ENCODE assay signal across 9 mouse cellular contexts in the genomic region with DNA sequence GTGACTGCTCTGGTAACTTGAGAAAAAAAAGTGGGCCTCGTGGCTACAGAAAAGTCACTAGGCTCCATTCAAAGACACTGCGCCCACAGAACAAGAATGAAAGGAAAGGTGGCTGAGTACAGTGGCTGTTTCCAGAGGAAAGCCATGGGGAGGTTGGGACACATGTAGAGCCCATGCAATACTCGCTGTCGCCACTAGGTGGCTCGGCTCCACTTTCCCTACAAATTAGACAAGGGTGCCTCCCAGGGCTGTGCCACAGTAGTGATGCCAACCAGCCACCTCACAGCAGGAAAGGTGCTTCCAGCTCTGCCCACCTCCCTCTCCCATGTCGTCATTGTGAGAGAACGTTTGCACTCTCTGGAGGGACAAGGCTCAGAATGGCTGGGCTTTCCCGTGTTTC.
A peak's percentile ranks its signal among the peaks of the same experiment; 100 is the strongest.
DNase-seq lines count a peak whose midpoint lies in the region; ATAC-seq and TF ChIP-seq lines count a peak whose summit lies in the region.
"Had no signal": no experiment of that assay in that cellular context is flagged by ENCODE, and none has a peak within 500 bp of the region (broad histone marks: within the 10 kb centered on the region; RNA-seq: fewer than 3 reads in every experiment).

No protein-coding gene starts in this region.

- no peaks in the 10 kb centered on the region for H3K36me3 ChIP-seq in hindbrain, embryonic 11.5 days (ENCODE audit: control insufficient read depth, insufficient read depth, low read length)
- no peaks in the 10 kb centered on the region for H3K36me3 ChIP-seq in hindbrain, embryonic 10.5 days
- H3K36me3 ChIP-seq in thymus, adult 2 months (ENCODE audit: control insufficient read depth, insufficient read depth, low read length) = no peaks in the 10 kb centered on the region
- H3K36me3 ChIP-seq: embryonic facial prominence, embryonic 12.5 days had no signal

- ATAC-seq in hindbrain, embryonic 11.5 days (ENCODE audit: low FRiP score) = 0 out of 2 replicates have a peak, but pooled peaks have one; percentile 43
- ATAC-seq in activated CD4-positive, CD25-positive, alpha-beta regulatory T cell, adult 4 months = no peak

- H3K27ac ChIP-seq in hindbrain, embryonic 11.5 days (ENCODE audit: low read depth, low read length) = no peak overlapping the region
- H3K27ac ChIP-seq in hindbrain, embryonic 10.5 days = no peak overlapping the region
- H3K27ac ChIP-seq in thymus, adult 2 months (ENCODE audit: control insufficient read depth, insufficient read depth, low read length) = no peak overlapping the region
- H3K27ac ChIP-seq: embryonic facial prominence, embryonic 12.5 days had no signal

- H3K9ac ChIP-seq in hindbrain, embryonic 11.5 days (ENCODE audit: low read depth, low read length) = no peak overlapping the region
- H3K9ac ChIP-seq: embryonic facial prominence, embryonic 12.5 days had no signal

- 0 out of 2 replicates have a peak, but pooled peaks have one; percentile 63 for TF ChIP-seq CTCF in thymus, adult 2 months (IDR thresholded peaks at IDR 0.05; ENCODE audit: borderline replicate concordance, control insufficient read depth, extremely low read depth, insufficient read depth, low read length, poor library complexity)

- H3K4me3 ChIP-seq in hindbrain, embryonic 11.5 days (ENCODE audit: low read depth, low read length) = no peak overlapping the region
- H3K4me3 ChIP-seq in hindbrain, embryonic 10.5 days = no peak overlapping the region
- no peak overlapping the region for H3K4me3 ChIP-seq in thymus, adult 2 months (ENCODE audit: control insufficient read depth, insufficient read depth, low read length)
- H3K4me3 ChIP-seq: embryonic facial prominence, embryonic 12.5 days; myocyte had no signal

- no peaks in the 10 kb centered on the region for H3K4me1 ChIP-seq in hindbrain, embryonic 11.5 days (replicated peaks; ENCODE audit: control insufficient read depth, insufficient read depth, low read length)
- peaks cover 6% of the 10 kb centered on the region for H3K4me1 ChIP-seq in hindbrain, embryonic 10.5 days (replicated peaks)
- H3K4me1 ChIP-seq in thymus, adult 2 months (replicated peaks; ENCODE audit: control insufficient read depth, insufficient read depth, low read length) = no peaks in the 10 kb centered on the region
- H3K4me1 ChIP-seq: embryonic facial prominence, embryonic 12.5 days had no signal

- no peaks in the 10 kb centered on the region for H3K9me3 ChIP-seq in hindbrain, embryonic 11.5 days (ENCODE audit: control insufficient read depth, low read length)
- H3K9me3 ChIP-seq in hindbrain, embryonic 10.5 days = peaks cover 9% of the 10 kb centered on the region

- DNase-seq in hindbrain, embryonic 11.5 days (ENCODE audit: low spot score) = peak; percentile 58
- no peak for DNase-seq in hindbrain, embryonic 10.5 days (ENCODE audit: low spot score)
- peak; percentile 5 for DNase-seq in thymus, adult 2 months
- DNase-seq in thymus, adult 18-20 months = no peak
- DNase-seq in forelimb bud, embryonic 11.5 days (ENCODE audit: low read depth, low spot score) = peak; percentile 18
- no peak for DNase-seq in urinary bladder, adult 2 months (ENCODE audit: low spot score)

- TF ChIP-seq POLR2A in thymus, adult 2 months (IDR thresholded peaks at IDR 0.05; ENCODE audit: control insufficient read depth, extremely low read depth, insufficient read depth, low read length, poor library complexity) = no peak

- H3K4me2 ChIP-seq in hindbrain, embryonic 11.5 days (replicated peaks; ENCODE audit: low read depth, low read length) = no peak overlapping the region
- H3K4me2 ChIP-seq: embryonic facial prominence, embryonic 12.5 days had no signal

- 39% methylated on average over 8 of the region's 8 CpGs for WGBS in hindbrain, embryonic 11.5 days
- 41% methylated on average over 8 of the region's 8 CpGs for WGBS in hindbrain, embryonic 10.5 days
- WGBS in thymus, adult 2 months = 47% methylated on average over 8 of the region's 8 CpGs

- H3K27me3 ChIP-seq in hindbrain, embryonic 11.5 days (ENCODE audit: control insufficient read depth, insufficient read depth, low read length) = no peaks in the 10 kb centered on the region
- H3K27me3 ChIP-seq in hindbrain, embryonic 10.5 days (ENCODE audit: insufficient read depth, poor library complexity, severe bottlenecking) = no peaks in the 10 kb centered on the region
- H3K27me3 ChIP-seq in thymus, adult 2 months (ENCODE audit: control insufficient read depth, insufficient read depth, low read length) = no peaks in the 10 kb centered on the region
- H3K27me3 ChIP-seq: embryonic facial prominence, embryonic 12.5 days had no signal

Comparison
In these comparisons a context has a peak if more than half of its experiments do, and no peak if none do; other contexts are left out.
1. DNase-seq: peak in hindbrain, embryonic 11.5 days (single experiment), thymus, adult 2 months (single experiment) and forelimb bud, embryonic 11.5 days (single experiment); none in hindbrain, embryonic 10.5 days (single experiment), thymus, adult 18-20 months (0 of 2) and urinary bladder, adult 2 months (single experiment).